Mouse (Mus musculus) CH12.LX (cell line): ENCODE measurements around the gene Naa25. TPM values are rescaled to one million over a fixed set of nuclear protein-coding genes. Genes with fewer than 3 reads are reported as not detected.

Experiments used
- DNase-seq: peaks from one replicate; pipeline ENCODE4 v3.0.0-alpha.2; 2013; ENCODE audit errors: extremely low read depth
- H3K27ac ChIP-seq: 2 replicates; pipeline ENCODE4 v1.5.1; 2012; ENCODE audit warnings: low read depth, mild to moderate bottlenecking, control low read depth, moderate library complexity; ENCODE audit not compliant: insufficient read depth
- H3K27me3 ChIP-seq: replicated peaks from 2 replicates; pipeline ENCODE3; 2012; ENCODE audit warnings: inconsistent platforms
- H3K36me3 ChIP-seq, 2 experiments: replicated peaks in 1 of 2; 2 replicates each; pipeline versions ENCODE3 to v1.6.1; 2012; ENCODE audit warnings: inconsistent platforms in 1 of 2, low read length in 1 of 2, mild to moderate bottlenecking in 1 of 2, mixed read lengths in 1 of 2, moderate library complexity in 1 of 2; ENCODE audit not compliant: control insufficient read depth in 1 of 2, insufficient read depth in 1 of 2
- H3K4me1 ChIP-seq, 2 experiments: 2 replicates each; pipeline ENCODE4 v1.6.1; 2012; ENCODE audit warnings: inconsistent platforms in 1 of 2, moderate library complexity in 1 of 2; ENCODE audit not compliant: insufficient read depth in 2 of 2, control insufficient read depth in 1 of 2
- H3K4me2 ChIP-seq: 2 replicates; pipeline ENCODE4 v1.6.1; 2012; ENCODE audit warnings: low read depth, mild to moderate bottlenecking, control low read depth; ENCODE audit not compliant: poor library complexity, insufficient read depth, severe bottlenecking
- H3K4me3 ChIP-seq, 3 experiments: fragments of 150-350 bp in 1 of 3; sonication (generic) in 1 of 3; replicated peaks in 1 of 3; 2 replicates each; pipeline versions ENCODE3 to v1.5.1; 2011 to 2012; ENCODE audit warnings: low read depth in 2 of 3, low read length in 2 of 3, mild to moderate bottlenecking in 2 of 3, moderate library complexity in 2 of 3, control low read depth in 1 of 3, improper control_type of control experiment in 1 of 3, inconsistent platforms in 1 of 3, mixed read lengths in 1 of 3; ENCODE audit not compliant: poor library complexity in 1 of 3
- H3K79me2 ChIP-seq: replicated peaks from 2 replicates; pipeline ENCODE4 v1.6.1; 2012; ENCODE audit warnings: mild to moderate bottlenecking, moderate library complexity; ENCODE audit not compliant: control insufficient read depth, poor library complexity, insufficient read depth, severe bottlenecking; ENCODE audit errors: extremely low read depth
- H3K9ac ChIP-seq: 2 replicates; pipeline ENCODE4 v1.6.1; 2012; ENCODE audit warnings: low read depth, mild to moderate bottlenecking, control low read depth, moderate library complexity; ENCODE audit not compliant: insufficient read depth
- H3K9me3 ChIP-seq: replicated peaks from 2 replicates; pipeline ENCODE3; 2012; ENCODE audit warnings: low read length, inconsistent platforms, mixed read lengths
- BHLHE40 ChIP-seq: IDR thresholded peaks from 2 replicates; pipeline ENCODE4 v1.6.1; 2011; ENCODE audit warnings: mild to moderate bottlenecking, low read depth, low read length, improper control_type of control experiment
- CHD2 ChIP-seq: IDR thresholded peaks from 2 replicates; pipeline ENCODE4 v1.6.1; 2011; ENCODE audit warnings: low read length, improper control_type of control experiment
- CTCF ChIP-seq, 2 experiments: IDR thresholded peaks in 1 of 2; conservative IDR thresholded peaks in 1 of 2; 2 replicates each; pipeline ENCODE4 v1.5.1; 2011 to 2012; ENCODE audit warnings: low read depth in 2 of 2, low read length in 2 of 2, improper control_type of control experiment in 1 of 2, inconsistent platforms in 1 of 2, mild to moderate bottlenecking in 1 of 2, moderate library complexity in 1 of 2
- E2F4 ChIP-seq: IDR thresholded peaks from 2 replicates; pipeline ENCODE4 v1.6.1; 2011; ENCODE audit warnings: low read depth, low read length, improper control_type of control experiment; ENCODE audit not compliant: insufficient replicate concordance
- EP300 ChIP-seq: IDR thresholded peaks from 2 replicates; pipeline ENCODE4 v1.6.1; 2011; ENCODE audit warnings: low read length, improper control_type of control experiment
- ETS1 ChIP-seq: conservative IDR thresholded peaks from 2 replicates; pipeline ENCODE4 v1.6.1; 2012; ENCODE audit warnings: low read depth, mild to moderate bottlenecking, inconsistent platforms, low read length, improper control_type of control experiment, moderate library complexity
- GABPA ChIP-seq: IDR thresholded peaks from 2 replicates; pipeline ENCODE4 v1.6.1; 2012; ENCODE audit warnings: low read depth, low read length, improper control_type of control experiment, inconsistent platforms; ENCODE audit not compliant: insufficient replicate concordance
- HCFC1 ChIP-seq: IDR thresholded peaks from 2 replicates; pipeline ENCODE4 v1.6.1; 2012; ENCODE audit warnings: low read depth, mild to moderate bottlenecking, inconsistent platforms, low read length, improper control_type of control experiment
- IRF4 ChIP-seq: IDR thresholded peaks from 2 replicates; pipeline ENCODE4 v1.6.1; 2014; ENCODE audit warnings: low read depth, mild to moderate bottlenecking, inconsistent platforms, low read length, improper control_type of control experiment
- JUN ChIP-seq: IDR thresholded peaks from 2 replicates; pipeline ENCODE4 v1.6.1; 2011; ENCODE audit warnings: low read depth, mild to moderate bottlenecking, low read length, improper control_type of control experiment, moderate library complexity; ENCODE audit not compliant: insufficient read depth
- JUND ChIP-seq: conservative IDR thresholded peaks from 2 replicates; pipeline ENCODE4 v1.6.1; 2011; ENCODE audit warnings: low read depth, low read length, improper control_type of control experiment
- KAT2A ChIP-seq: IDR thresholded peaks from 2 replicates; pipeline ENCODE4 v1.6.1; 2012; ENCODE audit warnings: low read length, improper control_type of control experiment, inconsistent platforms; ENCODE audit not compliant: insufficient replicate concordance
- MAZ ChIP-seq: IDR thresholded peaks from 2 replicates; pipeline ENCODE4 v1.6.1; 2012; ENCODE audit warnings: low read depth, mild to moderate bottlenecking, inconsistent platforms, low read length, improper control_type of control experiment, moderate library complexity
- MEF2A ChIP-seq: IDR thresholded peaks from 2 replicates; pipeline ENCODE4 v1.6.1; 2014; ENCODE audit warnings: low read depth, mild to moderate bottlenecking, inconsistent platforms, low read length, improper control_type of control experiment, borderline replicate concordance
- MYC ChIP-seq: IDR thresholded peaks from 2 replicates; pipeline ENCODE4 v1.6.1; 2011; ENCODE audit warnings: low read depth, mild to moderate bottlenecking, improper control_type of control experiment, low read length
- NELFE ChIP-seq: IDR thresholded peaks from 2 replicates; pipeline ENCODE4 v1.6.1; 2011; ENCODE audit warnings: low read depth, low read length, improper control_type of control experiment
- NRF1 ChIP-seq: IDR thresholded peaks from 2 replicates; pipeline ENCODE4 v1.6.1; 2014; ENCODE audit warnings: low read depth, mild to moderate bottlenecking, inconsistent platforms, low read length, improper control_type of control experiment, moderate library complexity
- PAX5 ChIP-seq: IDR thresholded peaks from 2 replicates; pipeline ENCODE4 v1.6.1; 2012; ENCODE audit warnings: low read length, inconsistent platforms, mixed read lengths
- POLR2A ChIP-seq: IDR thresholded peaks from 2 replicates; pipeline ENCODE4 v1.6.1; 2011; ENCODE audit warnings: low read depth, mild to moderate bottlenecking, improper control_type of control experiment, low read length
- POLR2AphosphoS2 ChIP-seq: IDR thresholded peaks from 2 replicates; pipeline ENCODE4 v1.6.1; 2011; ENCODE audit warnings: low read depth, low read length, improper control_type of control experiment
- RAD21 ChIP-seq: IDR thresholded peaks from 2 replicates; pipeline ENCODE4 v1.6.1; 2011; ENCODE audit warnings: low read depth, mild to moderate bottlenecking, low read length, improper control_type of control experiment, moderate library complexity
- SIN3A ChIP-seq: IDR thresholded peaks from 2 replicates; pipeline ENCODE4 v1.6.1; 2012; ENCODE audit warnings: low read length, improper control_type of control experiment, inconsistent platforms
- SMC3 ChIP-seq: IDR thresholded peaks from 2 replicates; pipeline ENCODE4 v1.6.1; 2011; ENCODE audit warnings: low read depth, low read length, improper control_type of control experiment
- TBP ChIP-seq: conservative IDR thresholded peaks from 2 replicates; pipeline ENCODE4 v1.6.1; 2011; ENCODE audit warnings: low read depth, low read length, improper control_type of control experiment
- TCF12 ChIP-seq: IDR thresholded peaks from 2 replicates; pipeline ENCODE4 v1.6.1; 2014; ENCODE audit warnings: low read depth, mild to moderate bottlenecking, inconsistent platforms, low read length, improper control_type of control experiment
- USF2 ChIP-seq: conservative IDR thresholded peaks from 2 replicates; pipeline ENCODE4 v1.6.1; 2011; ENCODE audit warnings: low read depth, low read length, improper control_type of control experiment
- ZC3H11A ChIP-seq: IDR thresholded peaks from 2 replicates; pipeline ENCODE4 v1.6.1; 2012; ENCODE audit warnings: low read depth, mild to moderate bottlenecking, inconsistent platforms, low read length, improper control_type of control experiment
- ZKSCAN1 ChIP-seq: IDR thresholded peaks from 2 replicates; pipeline ENCODE4 v1.6.1; 2012; ENCODE audit warnings: low read depth, inconsistent platforms, low read length, improper control_type of control experiment, borderline replicate concordance
- ZNF384 ChIP-seq: IDR thresholded peaks from 2 replicates; pipeline ENCODE4 v1.6.1; 2012; ENCODE audit warnings: low read depth, low read length, improper control_type of control experiment, inconsistent platforms
- dilution Hi-C: fragments of 300-500 bp; cut with MboI; formaldehyde crosslinking; loops from 2 replicates; pipeline ENCODE4 v1.14.3; 2020; ENCODE audit warnings: low sequenced_read_pairs; ENCODE audit not compliant: extremely low pct_unique_long_range_greater_than_20kb, extremely low pct_ligation_motif_present
- in situ Hi-C: fragments of 300-500 bp; cut with MboI; formaldehyde crosslinking; loops from 3 replicates; pipeline ENCODE4 v1.14.3; 2019; ENCODE audit warnings: low sequenced_read_pairs, low pct_ligation_motif_present, low pct_unique_long_range_greater_than_20kb, mixed read lengths
- polyA plus RNA-seq: library from polyadenylated mRNA; unstranded; fragments of >175 nt; gene quantifications from 2 replicates; pipeline ENCODE4 v1.2.1, GENCODE M21; 2012; ENCODE audit warnings: low read depth; ENCODE audit not compliant: insufficient read length
- total RNA-seq, 2 experiments: library from RNA; depleted of rRNA; stranded (reverse); fragments of 300-350 nt in 1 of 2; fragments of >200 nt in 1 of 2; gene quantifications; 2 replicates each; pipeline ENCODE4 v1.2.3; 2012 to 2014

Naa25 gene
- total and polyA plus RNA-seq, 3 experiments: 41.3 to 60.3 (median 59.7) TPM

DNA sequence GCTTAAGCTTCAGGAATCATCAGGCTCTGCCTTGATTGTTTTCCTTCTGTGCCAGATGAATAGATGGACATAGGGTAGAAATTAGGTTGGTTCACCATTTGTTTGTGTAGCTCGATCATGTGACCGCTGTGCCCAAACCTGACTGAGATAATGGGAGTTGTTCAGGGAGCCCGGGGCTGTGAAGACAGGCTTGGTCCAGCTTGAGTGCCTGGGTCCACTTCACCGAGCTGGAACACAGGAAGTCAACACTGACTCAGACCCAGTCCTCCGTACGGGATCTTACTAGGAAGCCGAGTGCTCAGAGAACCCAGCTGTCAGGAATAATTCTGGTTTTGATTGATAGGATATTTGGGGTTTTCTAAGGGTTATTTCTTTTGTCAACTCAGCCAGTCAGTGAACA, 76.9 kb downstream of the Naa25 start:
- Histone ChIP-seq H3K4me2 (no peak overlapping the region), H3K27ac (no peak overlapping the region), H3K27me3 (no peaks in the 10 kb centered on the region), H3K36me3 (no peaks in the 10 kb centered on the region), H3K79me2 (no peaks in the 10 kb centered on the region), H3K9me3 (no peaks in the 10 kb centered on the region), H3K4me3 (no peak overlapping the region), H3K9ac (no peak overlapping the region), H3K4me1 (peaks cover 14 to 30% of the 10 kb centered on the region in 2 experiments)
- DNase-seq: no peak
- dilution Hi-C loops: no loop called here
- in situ Hi-C loops: no loop called here
- no peak for TF ChIP-seq MYC
- TF ChIP-seq KAT2A: no peak
- TF ChIP-seq SIN3A: no peak
- no peak for TF ChIP-seq ZKSCAN1
- no peak for TF ChIP-seq GABPA
- no peak for TF ChIP-seq BHLHE40
- TF ChIP-seq MEF2A: no peak
- TF ChIP-seq JUN: no peak
- no peak for TF ChIP-seq TCF12
- no peak for TF ChIP-seq CHD2
- no peak for TF ChIP-seq POLR2AphosphoS2

DNA sequence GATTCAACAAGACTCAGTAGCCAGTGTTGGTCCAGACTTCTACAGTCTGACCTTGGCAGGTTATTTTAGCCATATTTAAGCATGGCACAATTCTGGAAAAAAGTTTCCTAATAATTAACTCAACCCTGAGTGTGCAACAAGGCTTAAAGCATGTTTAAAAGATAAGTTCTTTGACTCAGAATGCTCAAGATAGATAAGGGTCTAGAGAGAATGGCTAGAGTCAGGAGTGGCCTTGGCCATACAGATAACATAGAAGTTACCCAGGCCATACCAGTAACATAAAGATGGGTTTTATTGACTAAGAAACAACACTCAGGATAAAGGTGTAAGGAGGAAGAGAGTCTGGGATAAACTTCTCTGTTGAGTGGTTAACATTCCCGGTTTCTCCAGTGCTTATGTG, 78.3 kb downstream of the Naa25 start:
- DNase-seq: no peak

DNA sequence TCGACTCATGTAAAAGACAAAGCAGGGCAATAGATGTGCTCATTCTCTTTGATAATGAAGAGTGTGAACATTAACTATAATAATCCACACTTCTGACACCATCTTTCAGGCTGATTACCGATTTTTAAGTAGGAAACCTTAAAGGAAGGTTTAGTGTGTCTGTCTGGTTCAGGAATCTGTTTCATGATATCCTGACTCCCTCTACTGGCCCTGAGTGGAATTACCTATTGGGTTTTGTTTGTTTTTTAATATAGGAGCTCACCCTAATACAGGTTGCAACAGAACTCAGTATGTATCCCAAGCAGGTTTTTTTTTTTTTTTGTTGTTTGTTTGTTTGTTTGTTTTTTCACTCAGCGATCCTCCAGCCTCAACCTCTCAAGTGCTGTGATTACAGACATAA, 79.9 kb downstream of the Naa25 start:
- Histone ChIP-seq H3K9me3 (no peaks in the 10 kb centered on the region), H3K79me2 (no peaks in the 10 kb centered on the region), H3K4me1 (peaks cover 0 to 3% of the 10 kb centered on the region in 2 experiments; a peak in 1 of 4 replicates), H3K4me2 (no peak overlapping the region), H3K27me3 (no peaks in the 10 kb centered on the region), H3K4me3 (no peak overlapping the region), H3K27ac (no peak overlapping the region), H3K9ac (no peak overlapping the region), H3K36me3 (no peaks in the 10 kb centered on the region)
- DNase-seq: peak; percentile 72
- dilution Hi-C loops (no loop called here), in situ Hi-C loops (no loop called here)
- TF ChIP-seq SIN3A (no peak), ETS1 (no peak), EP300 (no peak), JUND (no peak), ZC3H11A (peak; percentile 45; the same call in 1 of the 2 replicates), SMC3 (peak; percentile 90), RAD21 (peak; percentile 98), MAZ (no peak), IRF4 (peak; percentile 42; the same call in 1 of the 2 replicates), MYC (no peak), USF2 (no peak), NELFE (no peak; the same call in 1 of the 2 replicates), POLR2A (no peak), KAT2A (no peak), CTCF (conservative IDR thresholded peaks at IDR 0.05 in 1 of 2, IDR thresholded peaks at IDR 0.05 in 1 of 2; ENCODE audit: low read depth in 2 of 2, low read length in 2 of 2) (peak; percentile 61 to 96), ZNF384 (no peak), POLR2AphosphoS2 (no peak), HCFC1 (no peak)

More for the DNA sequence above, 78.3 kb downstream of the Naa25 start:
- peaks cover 9 to 19% of the 10 kb centered on the region in 2 experiments for H3K4me1 ChIP-seq
- H3K27ac ChIP-seq: no peak overlapping the region
- no peak overlapping the region for H3K4me2 ChIP-seq
- no peak overlapping the region for H3K9ac ChIP-seq
- dilution Hi-C loops: no loop called here
- no peaks in the 10 kb centered on the region for H3K79me2 ChIP-seq
- no peaks in the 10 kb centered on the region for H3K36me3 ChIP-seq
- TF ChIP-seq POLR2A (no peak), JUN (no peak), NRF1 (no peak), SMC3 (no peak), PAX5 (no peak), E2F4 (no peak), TBP (no peak)
- TF ChIP-seq, all 38 proteins: peak for 0
- no peak overlapping the region for H3K4me3 ChIP-seq
- no peaks in the 10 kb centered on the region for H3K9me3 ChIP-seq
- in situ Hi-C loops: no loop called here
- no peaks in the 10 kb centered on the region for H3K27me3 ChIP-seq
